Comparison of ENCODE assay signal across 8 mouse cellular contexts in genomic region chr8:121952122-121952521, GRCm38 (mm10). TPM values are rescaled to one million over a fixed set of nuclear protein-coding genes. Genes with fewer than 3 reads are reported as not detected.
DNase-seq lines count a peak whose midpoint lies in the region; ATAC-seq lines count a peak whose summit lies in the region.
"Had no signal": no experiment of that assay in that cellular context is flagged by ENCODE, and none has a peak within 500 bp of the region (broad histone marks: within the 10 kb centered on the region; RNA-seq: fewer than 3 reads in every experiment).

No protein-coding gene starts in this region.

- peak overlapping the region; percentile 46; the same call in 1 of the 2 replicates for H3K27ac ChIP-seq in liver, embryonic 11.5 days (ENCODE audit: low read depth, low read length)
- H3K27ac ChIP-seq in forebrain, embryonic 13.5 days, result no peak overlapping the region
- no peak overlapping the region for H3K27ac ChIP-seq in limb, embryonic 12.5 days
- no peak overlapping the region for H3K27ac ChIP-seq in neural tube, embryonic 15.5 days (replicated peaks)

- peak overlapping the region; percentile 99 for H3K4me2 ChIP-seq in liver, embryonic 11.5 days
- H3K4me2 ChIP-seq in forebrain, embryonic 13.5 days, result peak overlapping the region; percentile 96
- peak overlapping the region; percentile 81 for H3K4me2 ChIP-seq in limb, embryonic 12.5 days
- H3K4me2 ChIP-seq in neural tube, embryonic 15.5 days, result peak overlapping the region; percentile 82

- peaks cover 63% of the 10 kb centered on the region for H3K4me1 ChIP-seq in liver, embryonic 11.5 days (replicated peaks; ENCODE audit: control insufficient read depth, insufficient read depth, low read length)
- H3K4me1 ChIP-seq in forebrain, embryonic 13.5 days, result peaks cover 47% of the 10 kb centered on the region
- H3K4me1 ChIP-seq in limb, embryonic 12.5 days (replicated peaks), result peaks cover 48% of the 10 kb centered on the region
- H3K4me1 ChIP-seq in neural tube, embryonic 15.5 days, result peaks cover 53% of the 10 kb centered on the region

- intact Hi-C loops in left cerebral cortex, postnatal 10 days (cut with DNase I), result no loop called here

- H3K9me3 ChIP-seq in liver, embryonic 11.5 days (ENCODE audit: control insufficient read depth, low read length), result no peaks in the 10 kb centered on the region
- H3K9me3 ChIP-seq in forebrain, embryonic 13.5 days (replicated peaks), result no peaks in the 10 kb centered on the region
- H3K9me3 ChIP-seq in limb, embryonic 12.5 days, result no peaks in the 10 kb centered on the region
- H3K9me3 ChIP-seq in neural tube, embryonic 15.5 days (replicated peaks), result no peaks in the 10 kb centered on the region

- no peak for ATAC-seq in liver, embryonic 11.5 days (replicated peaks; ENCODE audit: low FRiP score)
- ATAC-seq in forebrain, embryonic 13.5 days, result no peak
- ATAC-seq in limb, embryonic 12.5 days (ENCODE audit: insufficient number of reproducible peaks, insufficient read depth, low FRiP score, low TSS enrichment, low read depth), result no peak
- no peak for ATAC-seq in neural tube, embryonic 15.5 days (ENCODE audit: low FRiP score)

- DNase-seq in liver, embryonic 11.5 days (ENCODE audit: low spot score), result no peak
- DNase-seq in liver, result no peak
- no peak for DNase-seq in yolk sac, embryonic 10.5 days (ENCODE audit: low spot score)
- no peak for DNase-seq in left cerebral cortex, postnatal 10 days (ENCODE audit: extremely low spot score in 1 of 2, low spot score in 2 of 2)

- peak overlapping the region; percentile 95 for H3K4me3 ChIP-seq in liver, embryonic 11.5 days (ENCODE audit: low read depth, low read length)
- peak overlapping the region; percentile 78 for H3K4me3 ChIP-seq in forebrain, embryonic 13.5 days
- peak overlapping the region; percentile 95; the same call in 1 of the 2 replicates for H3K4me3 ChIP-seq in limb, embryonic 12.5 days (replicated peaks)
- peak overlapping the region; percentile 7; the same call in 1 of the 2 replicates for H3K4me3 ChIP-seq in neural tube, embryonic 15.5 days (replicated peaks)

- no peaks in the 10 kb centered on the region for H3K27me3 ChIP-seq in liver, embryonic 11.5 days (replicated peaks; ENCODE audit: control insufficient read depth, insufficient read depth, low read length)
- no peaks in the 10 kb centered on the region for H3K27me3 ChIP-seq in forebrain, embryonic 13.5 days
- H3K27me3 ChIP-seq in limb, embryonic 12.5 days, result no peaks in the 10 kb centered on the region
- no peaks in the 10 kb centered on the region for H3K27me3 ChIP-seq in neural tube, embryonic 15.5 days (replicated peaks)

- peak overlapping the region; percentile 32 for H3K9ac ChIP-seq in liver, embryonic 11.5 days (ENCODE audit: low read depth, low read length)
- H3K9ac ChIP-seq in forebrain, embryonic 13.5 days, result peak overlapping the region; percentile 41
- no peak overlapping the region for H3K9ac ChIP-seq in limb, embryonic 12.5 days (replicated peaks)
- no peak overlapping the region; the same call in 1 of the 2 replicates for H3K9ac ChIP-seq in neural tube, embryonic 15.5 days (replicated peaks)

- peaks cover 5% of the 10 kb centered on the region; the same call in 1 of the 2 replicates for H3K36me3 ChIP-seq in liver, embryonic 11.5 days (ENCODE audit: control insufficient read depth, insufficient read depth, low read length)
- H3K36me3 ChIP-seq in forebrain, embryonic 13.5 days (ENCODE audit: poor library complexity, severe bottlenecking), result peaks cover 27% of the 10 kb centered on the region
- peaks cover 39% of the 10 kb centered on the region for H3K36me3 ChIP-seq in limb, embryonic 12.5 days
- no peaks in the 10 kb centered on the region; the same call in 1 of the 2 replicates for H3K36me3 ChIP-seq in neural tube, embryonic 15.5 days

RNA-seq across cellular contexts. Expression of gene Banp, which starts 2.6 kb away (rescaled TPM):
- 40.2 and 47.4 TPM in 2 replicates for polyA plus RNA-seq in liver, embryonic 11.5 days (2014; fragmentation: Nextera tagmentation; extraction: Ambion mirVana)
- 57.5 and 60.9 TPM in 2 replicates for polyA plus RNA-seq in forebrain, embryonic 13.5 days (2015; fragmentation: Nextera tagmentation; extraction: Ambion mirVana)
- 41.7 and 42.3 TPM in 2 replicates for polyA plus RNA-seq in limb, embryonic 12.5 days (2016; fragmentation: Nextera tagmentation; extraction: Ambion mirVana)
- polyA plus RNA-seq in neural tube, embryonic 15.5 days (2015; fragmentation: Nextera tagmentation; extraction: Ambion mirVana), result 51.1 and 52.8 TPM in 2 replicates
- total RNA-seq in left cerebral cortex, postnatal 10 days (2021), result 10 to 100 TPM; 20.8 to 22.7 TPM

RNA-seq across cellular contexts. Expression of gene Car5a, which starts 7.4 kb away (rescaled TPM):
- 0.55 and 0.66 TPM in 2 replicates for polyA plus RNA-seq in liver, embryonic 11.5 days (2014; fragmentation: Nextera tagmentation; extraction: Ambion mirVana)
- 0.25 TPM in 1 of 2 replicates, not detected in the other for polyA plus RNA-seq in forebrain, embryonic 13.5 days (2015; fragmentation: Nextera tagmentation; extraction: Ambion mirVana)
- polyA plus RNA-seq in limb, embryonic 12.5 days (2016; fragmentation: Nextera tagmentation; extraction: Ambion mirVana), result 0.18 and 0.51 TPM in 2 replicates
- polyA plus RNA-seq in neural tube, embryonic 15.5 days (2015; fragmentation: Nextera tagmentation; extraction: Ambion mirVana), result 0.46 and 0.50 TPM in 2 replicates
- not detected for total RNA-seq in left cerebral cortex, postnatal 10 days (2021)
- total RNA-seq: common myeloid progenitor, adult 5-6 weeks had no signal

RNA-seq across cellular contexts. Expression of gene Slc7a5, which starts 44.6 kb away (rescaled TPM):
- 58.2 and 61.5 TPM in 2 replicates for polyA plus RNA-seq in liver, embryonic 11.5 days (2014; fragmentation: Nextera tagmentation; extraction: Ambion mirVana)
- 28.1 and 30.6 TPM in 2 replicates for polyA plus RNA-seq in forebrain, embryonic 13.5 days (2015; fragmentation: Nextera tagmentation; extraction: Ambion mirVana)
- polyA plus RNA-seq in limb, embryonic 12.5 days (2016; fragmentation: Nextera tagmentation; extraction: Ambion mirVana), result 13.4 and 18.2 TPM in 2 replicates
- 39.6 and 41.1 TPM in 2 replicates for polyA plus RNA-seq in neural tube, embryonic 15.5 days (2015; fragmentation: Nextera tagmentation; extraction: Ambion mirVana)
- total RNA-seq in left cerebral cortex, postnatal 10 days (2021), result 100 to 1,000 TPM; 132 to 155 TPM

Comparison
In these comparisons a context has a peak if more than half of its experiments do, and no peak if none do; other contexts are left out.
1. H3K4me3 ChIP-seq: peak in every context shown above with its lines; median percentile 95 in liver, embryonic 11.5 days; 95 in limb, embryonic 12.5 days; 78 in forebrain, embryonic 13.5 days; 7 in neural tube, embryonic 15.5 days.
2. H3K9ac ChIP-seq: peak in liver, embryonic 11.5 days (single experiment) and forebrain, embryonic 13.5 days (single experiment); none in limb, embryonic 12.5 days (single experiment) and neural tube, embryonic 15.5 days (single experiment).
3. Peak in every context shown above with its lines, with median percentiles within 50 percentile points of each other: H3K4me2 ChIP-seq.